Mouse (Mus musculus) intestine, embryonic 15.5 days (tissue): ENCODE results near the gene Rsph6a. TPM values are rescaled to one million over a fixed set of nuclear protein-coding genes. Genes with fewer than 3 reads are reported as not detected.

Source experiments
- ATAC-seq: fragments of 200-750 bp; cut with Nextera tagmentation; 2 replicates; pipeline ENCODE4 v1.8.0; 2017; ENCODE audit warnings: moderate TSS enrichment, moderate library complexity
- H3K27ac ChIP-seq: fragments of 300-500 bp; sonication (generic); 2 replicates; pipeline ENCODE4 v1.5.1; 2015; ENCODE audit warnings: mild to moderate bottlenecking, inconsistent platforms
- H3K27me3 ChIP-seq: fragments of 300-500 bp; sonication (generic); replicated peaks from 2 replicates; pipeline ENCODE4 v1.6.1; 2015; ENCODE audit warnings: inconsistent platforms
- H3K36me3 ChIP-seq: fragments of 300-500 bp; sonication (generic); 2 replicates; pipeline ENCODE4 v1.6.1; 2015; ENCODE audit warnings: inconsistent platforms
- H3K4me1 ChIP-seq: fragments of 300-500 bp; sonication (generic); replicated peaks from 2 replicates; pipeline ENCODE4 v1.6.1; 2015; ENCODE audit warnings: inconsistent platforms
- H3K4me2 ChIP-seq: fragments of 300-500 bp; sonication (generic); replicated peaks from 2 replicates; pipeline ENCODE4 v1.6.1; 2015; ENCODE audit warnings: mild to moderate bottlenecking, inconsistent platforms
- H3K4me3 ChIP-seq: fragments of 300-500 bp; sonication (generic); replicated peaks from 2 replicates; pipeline ENCODE4 v1.5.1; 2015; ENCODE audit warnings: inconsistent platforms
- H3K9ac ChIP-seq: fragments of 300-500 bp; sonication (generic); 2 replicates; pipeline ENCODE4 v1.6.1; 2015; ENCODE audit warnings: inconsistent platforms
- H3K9me3 ChIP-seq: fragments of 300-500 bp; sonication (generic); 2 replicates; pipeline ENCODE4 v1.6.1; 2016; ENCODE audit warnings: inconsistent platforms
- WGBS: fragments of 180-500 bp; shearing (Covaris S2); methylation state at CpG from one replicate; pipeline ENCODE4 v1.1.7; 2015; 5-methylcytosine and 5-hydroxymethylcytosine counted together
- polyA plus RNA-seq: library from polyadenylated mRNA; unstranded; fragments of >200 nt; fragmentation: Nextera tagmentation; extraction: Ambion mirVana; gene quantifications from 2 replicates; pipeline ENCODE4 v1.2.1, GENCODE M21; 2015

The Rsph6a gene
- polyA plus RNA-seq = not detected in 2 replicates

DNA sequence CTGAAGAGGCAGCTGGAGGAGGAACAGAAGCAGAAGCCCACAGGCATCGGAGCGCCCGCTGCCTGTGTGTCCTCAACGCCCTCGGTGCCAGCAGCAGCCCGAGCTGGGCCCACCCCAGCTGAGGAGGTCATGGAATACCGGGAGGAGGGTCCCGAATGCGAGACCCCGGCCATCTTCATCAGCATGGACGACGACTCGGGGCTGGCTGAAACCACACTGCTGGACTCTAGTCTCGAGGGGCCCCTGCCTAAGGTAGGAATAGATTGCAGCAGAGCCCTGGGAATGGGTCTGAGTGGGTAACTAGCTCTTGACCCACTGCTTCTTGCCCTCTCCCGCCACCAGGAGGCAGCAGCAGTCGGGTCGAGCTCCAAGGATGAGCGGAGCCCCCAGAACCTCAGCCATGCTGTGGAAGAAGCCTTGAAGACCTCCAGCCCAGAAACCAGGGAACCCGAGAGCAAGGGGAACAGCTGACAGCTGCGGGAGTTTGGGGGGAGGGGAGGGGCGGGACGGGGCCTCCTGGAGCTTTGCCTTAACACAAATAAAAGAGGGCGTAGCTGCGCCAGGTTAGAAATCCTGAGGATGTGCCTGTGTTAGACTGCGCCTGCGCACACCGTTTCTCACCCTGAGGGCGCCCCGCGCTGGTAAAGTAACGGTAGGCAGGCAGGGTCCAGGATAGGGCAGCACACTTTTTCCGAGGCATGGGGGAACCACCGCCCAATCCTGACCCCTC is at the start of gene Rsph6a:
Gene Rsph6a (plus strand): TSS at position 644 of the 730 bp plus-strand sequence.
- Histone ChIP-seq H3K9ac (no peak within 1 kb of the TSS), H3K4me1 (peaks cover 9% of the 10 kb centered on the region; the same call in 1 of the 2 replicates), H3K4me2 (0 out of 2 replicates have a peak within 1 kb of the TSS, but pooled peaks have one; percentile 19), H3K27ac (no peak within 1 kb of the TSS), H3K27me3 (no peaks in the 10 kb centered on the region), H3K4me3 (no peak within 1 kb of the TSS), H3K9me3 (no peaks in the 10 kb centered on the region), H3K36me3 (peaks cover 18% of the 10 kb centered on the region)
- peak; percentile 38; the same call in 1 of the 2 replicates for ATAC-seq
- 36% methylated on average over 33 of the region's 33 CpGs for WGBS

- no peak for ATAC-seq
- Histone ChIP-seq H3K9ac (peak overlapping the region; percentile 93; the same call in 1 of the 2 replicates), H3K27ac (peak overlapping the region; percentile 99; the same call in 1 of the 2 replicates), H3K27me3 (no peaks in the 10 kb centered on the region), H3K36me3 (peaks cover 8% of the 10 kb centered on the region; the same call in 1 of the 2 replicates), H3K4me3 (peak overlapping the region; percentile 78), H3K4me1 (peaks cover 61% of the 10 kb centered on the region), H3K9me3 (no peaks in the 10 kb centered on the region), H3K4me2 (peak overlapping the region; percentile 98)
- 73% methylated on average over 34 of the region's 34 CpGs for whole genome bisulfite sequencing
Observed at GRCm38 (mm10) chr7:19005417-19006121, 48.9 kb upstream of the Rsph6a start.

DNA sequence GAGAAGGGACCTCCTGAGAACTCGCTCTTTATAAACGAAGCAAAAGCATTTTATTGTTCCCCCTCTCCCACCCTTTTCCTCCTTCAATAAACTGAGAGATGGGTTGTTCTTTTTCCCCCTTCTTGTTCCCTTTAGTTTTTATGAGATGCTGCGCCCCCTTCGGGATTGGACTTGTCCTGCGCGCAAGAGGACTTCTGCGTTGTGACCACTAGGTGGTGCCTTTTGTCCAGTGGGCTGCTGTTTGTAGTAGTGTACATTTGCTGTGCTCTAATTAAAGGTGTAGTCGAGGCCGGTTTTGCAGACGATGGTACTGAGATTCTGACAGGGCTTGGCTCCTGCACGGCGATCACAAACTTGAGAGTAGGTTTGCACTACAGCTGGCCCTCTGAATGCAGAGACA is 48.0 kb upstream of the Rsph6a start:
- H3K9me3 ChIP-seq = no peaks in the 10 kb centered on the region
- WGBS = 7% methylated on average over 12 of the region's 12 CpGs
- 0 out of 2 replicates have a peak overlapping the region, but pooled peaks have one; percentile 93 for H3K9ac ChIP-seq
- peak; percentile 21; the same call in 1 of the 2 replicates for ATAC-seq
- H3K4me1 ChIP-seq = peaks cover 55% of the 10 kb centered on the region
- H3K4me3 ChIP-seq = peak overlapping the region; percentile 78
- no peaks in the 10 kb centered on the region for H3K27me3 ChIP-seq
- H3K4me2 ChIP-seq = peak overlapping the region; percentile 98
- peak overlapping the region; percentile 81 for H3K27ac ChIP-seq
- H3K36me3 ChIP-seq = peaks cover 8% of the 10 kb centered on the region; the same call in 1 of the 2 replicates

DNA sequence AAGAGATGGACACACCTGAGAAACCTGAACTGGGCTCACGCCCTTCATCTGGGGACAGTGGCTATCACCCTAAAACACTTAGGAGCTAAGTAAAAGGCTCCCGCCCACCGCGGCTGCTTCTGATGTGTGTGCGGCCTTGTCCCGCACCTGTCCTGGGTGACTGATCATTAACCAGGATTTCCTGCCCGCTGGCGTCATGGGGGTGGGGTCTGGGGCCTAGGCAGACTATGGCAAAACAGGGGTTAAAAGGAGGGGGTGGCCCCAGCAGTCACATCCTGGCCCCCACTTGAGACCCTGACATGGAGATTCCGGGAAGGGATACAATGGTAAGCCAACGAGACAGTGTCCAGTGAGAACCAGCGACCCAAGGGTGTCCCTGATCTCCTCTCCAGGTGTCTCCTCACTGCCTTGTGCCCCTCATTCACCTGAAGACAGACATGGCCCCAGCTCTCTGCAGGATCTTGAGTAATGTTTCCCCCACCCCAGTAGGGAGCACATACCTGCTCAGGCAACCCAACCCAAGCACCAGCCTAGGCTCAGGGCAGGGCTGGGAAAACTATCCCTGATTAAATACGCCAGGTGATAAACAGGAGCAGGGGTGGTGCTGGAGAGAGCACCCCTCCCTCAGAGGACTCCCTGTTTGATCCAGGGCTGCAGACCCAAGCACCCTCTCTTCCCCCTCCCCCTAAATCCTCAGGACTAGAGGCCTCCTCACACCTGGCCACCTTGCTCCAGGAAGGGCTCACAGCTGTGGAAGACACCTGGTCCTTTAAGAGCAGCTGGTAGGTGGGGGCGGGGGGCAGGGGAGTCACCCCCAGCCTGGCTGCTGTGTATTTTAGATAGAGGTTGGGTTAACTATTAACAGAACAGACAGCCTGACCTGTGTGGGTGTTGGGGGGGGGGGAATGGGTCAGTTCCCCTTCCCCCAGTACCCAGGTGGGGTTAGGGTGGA is 47.2 kb upstream of the Rsph6a start:
- WGBS = 49% methylated on average over 13 of the region's 13 CpGs
- H3K4me1 ChIP-seq = peaks cover 56% of the 10 kb centered on the region

GRCm38 (mm10) chr7:19010581-19010980 is 43.9 kb upstream of the Rsph6a start:
- Histone ChIP-seq H3K4me3 (no peak overlapping the region), H3K4me2 (no peak overlapping the region), H3K36me3 (peaks cover 3% of the 10 kb centered on the region; the same call in 1 of the 2 replicates), H3K4me1 (peaks cover 48% of the 10 kb centered on the region), H3K9me3 (no peaks in the 10 kb centered on the region), H3K9ac (no peak overlapping the region), H3K27me3 (no peaks in the 10 kb centered on the region), H3K27ac (no peak overlapping the region)
- WGBS = 75% methylated on average over 7 of the region's 7 CpGs
- ATAC-seq = no peak

More for the DNA sequence above, 47.2 kb upstream of the Rsph6a start:
- peaks cover 8% of the 10 kb centered on the region; the same call in 1 of the 2 replicates for H3K36me3 ChIP-seq
- H3K4me3 ChIP-seq = peak overlapping the region; percentile 12; the same call in 1 of the 2 replicates
- no peaks in the 10 kb centered on the region for H3K9me3 ChIP-seq
- H3K27ac ChIP-seq = peak overlapping the region; percentile 81
- peak; percentile 59 for ATAC-seq
- H3K27me3 ChIP-seq = no peaks in the 10 kb centered on the region
- H3K9ac ChIP-seq = peak overlapping the region; percentile 17; the same call in 1 of the 2 replicates
- peak overlapping the region; percentile 44 for H3K4me2 ChIP-seq

GRCm38 (mm10) chr7:19012025-19012621 is 42.4 kb upstream of the Rsph6a start:
- peak overlapping the region; percentile 82 for H3K27ac ChIP-seq

DNA sequence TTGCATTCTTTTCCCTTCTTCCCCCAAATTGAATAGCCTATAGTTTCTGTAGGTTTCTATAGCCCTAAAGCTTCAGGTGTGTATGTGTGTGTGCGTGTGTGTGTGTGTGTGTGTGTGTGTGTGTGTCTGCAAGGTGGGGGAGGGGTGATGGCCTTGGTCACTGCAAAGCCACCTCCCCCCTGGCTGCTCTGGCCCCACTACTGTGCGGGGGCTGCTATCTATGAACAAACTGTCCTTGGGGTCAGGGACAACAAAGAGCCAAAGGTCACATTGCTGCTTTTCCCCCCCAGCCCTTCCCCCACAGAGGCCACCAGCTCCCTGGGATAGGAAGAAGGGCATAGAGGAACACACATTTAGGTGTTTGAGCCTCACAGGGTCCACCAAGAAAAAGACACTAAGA is 41.6 kb upstream of the Rsph6a start:
- no peak for ATAC-seq
- Histone ChIP-seq H3K4me3 (no peak overlapping the region), H3K4me1 (peaks cover 28% of the 10 kb centered on the region), H3K27me3 (no peaks in the 10 kb centered on the region), H3K9me3 (no peaks in the 10 kb centered on the region), H3K4me2 (peak overlapping the region; percentile 78), H3K36me3 (no peaks in the 10 kb centered on the region), H3K9ac (no peak overlapping the region), H3K27ac (no peak overlapping the region)
- 34% methylated on average over 2 of the region's 2 CpGs for WGBS

More at GRCm38 (mm10) chr7:19012025-19012621, 42.4 kb upstream of the Rsph6a start:
- Histone ChIP-seq H3K9me3 (no peaks in the 10 kb centered on the region), H3K9ac (peak overlapping the region; percentile 60), H3K4me1 (peaks cover 35% of the 10 kb centered on the region), H3K4me2 (peak overlapping the region; percentile 78), H3K27me3 (no peaks in the 10 kb centered on the region), H3K4me3 (peak overlapping the region; percentile 35), H3K36me3 (no peaks in the 10 kb centered on the region)
- 5% methylated on average over 30 of the region's 31 CpGs for WGBS
- ATAC-seq = peak; percentile 58

- Histone ChIP-seq H3K4me2 (no peak overlapping the region), H3K36me3 (no peaks in the 10 kb centered on the region), H3K27ac (no peak overlapping the region), H3K27me3 (no peaks in the 10 kb centered on the region), H3K4me1 (peaks cover 21% of the 10 kb centered on the region), H3K9me3 (no peaks in the 10 kb centered on the region), H3K4me3 (no peak overlapping the region), H3K9ac (no peak overlapping the region)
- 72% methylated on average over 15 of the region's 15 CpGs for WGBS
- ATAC-seq = no peak
Observed at GRCm38 (mm10) chr7:19014452-19014851, 40.0 kb upstream of the Rsph6a start.

DNA sequence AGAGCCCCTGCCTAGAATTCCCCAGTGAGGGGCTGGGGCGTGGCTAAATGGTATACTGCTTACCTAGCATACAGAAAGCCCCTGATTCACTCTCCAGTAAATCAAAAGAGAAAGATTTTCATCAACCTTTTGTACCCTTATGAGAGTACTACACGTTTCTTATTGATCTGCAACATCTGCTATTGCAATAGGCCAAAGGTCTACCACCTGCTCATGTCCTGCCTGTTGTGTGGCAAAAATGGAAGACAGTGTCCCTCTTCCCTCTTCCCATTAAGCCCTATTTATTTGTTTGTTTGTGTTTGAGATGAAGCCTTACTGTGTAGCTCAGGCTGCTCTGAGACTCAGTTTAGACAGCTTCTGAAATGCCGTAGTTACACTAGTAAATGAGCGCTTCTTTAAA is 38.4 kb upstream of the Rsph6a start:
- Histone ChIP-seq H3K4me1 (peaks cover 16% of the 10 kb centered on the region), H3K36me3 (no peaks in the 10 kb centered on the region), H3K27ac (no peak overlapping the region), H3K9me3 (no peaks in the 10 kb centered on the region), H3K4me3 (no peak overlapping the region), H3K27me3 (0 out of 2 replicates have a peak, but pooled peaks cover 8% of the 10 kb centered on the region), H3K4me2 (no peak overlapping the region), H3K9ac (no peak overlapping the region)
- WGBS = 88% methylated on average over 4 of the region's 4 CpGs
- ATAC-seq = no peak

- Histone ChIP-seq H3K4me1 (peaks cover 5% of the 10 kb centered on the region; the same call in 1 of the 2 replicates), H3K36me3 (no peaks in the 10 kb centered on the region)
Observed at GRCm38 (mm10) chr7:19017909-19018308, 36.6 kb upstream of the Rsph6a start.

GRCm38 (mm10) chr7:19021048-19021447 is 33.4 kb upstream of the Rsph6a start:
- Histone ChIP-seq H3K27me3 (peaks cover 28% of the 10 kb centered on the region), H3K4me1 (peaks cover 14% of the 10 kb centered on the region), H3K9ac (no peak overlapping the region), H3K4me3 (peak overlapping the region; percentile 4; the same call in 1 of the 2 replicates), H3K36me3 (no peaks in the 10 kb centered on the region), H3K4me2 (peak overlapping the region; percentile 58), H3K27ac (peak overlapping the region; percentile 13; the same call in 1 of the 2 replicates), H3K9me3 (no peaks in the 10 kb centered on the region)
- ATAC-seq = no peak
- 12% methylated on average over 8 of the region's 8 CpGs for WGBS

More at GRCm38 (mm10) chr7:19017909-19018308, 36.6 kb upstream of the Rsph6a start:
- Histone ChIP-seq H3K9me3 (no peaks in the 10 kb centered on the region), H3K4me2 (no peak overlapping the region), H3K27ac (no peak overlapping the region), H3K4me3 (no peak overlapping the region), H3K27me3 (0 out of 2 replicates have a peak, but pooled peaks cover 22% of the 10 kb centered on the region), H3K9ac (no peak overlapping the region)
- WGBS = 86% methylated on average over 7 of the region's 7 CpGs
- no peak for ATAC-seq
